Mouse (Mus musculus): Measurements from ENCODE around the gene Slc22a6.

GRCm38 (mm10) chr19:8602914-8603313, 14.9 kb upstream of the Slc22a6 start:
- TF ChIP-seq CTCF (IDR thresholded peaks at IDR 0.05; ENCODE audit: low read depth, low read length): no peak
- 0 out of 2 replicates have a peak, but pooled peaks have one; percentile 21 for TF ChIP-seq GATA2 (IDR thresholded peaks at IDR 0.05; ENCODE audit: borderline replicate concordance, low read depth, low read length)
- TF ChIP-seq POLR2AphosphoS5 (IDR thresholded peaks at IDR 0.05; ENCODE audit: insufficient replicate concordance, low read depth, low read length): no peak
